Mouse (Mus musculus): ENCODE data around the gene Tmcc3.
A peak's percentile ranks its signal among the peaks of the same experiment; 100 is the strongest.

Gene Tmcc3

DNA sequence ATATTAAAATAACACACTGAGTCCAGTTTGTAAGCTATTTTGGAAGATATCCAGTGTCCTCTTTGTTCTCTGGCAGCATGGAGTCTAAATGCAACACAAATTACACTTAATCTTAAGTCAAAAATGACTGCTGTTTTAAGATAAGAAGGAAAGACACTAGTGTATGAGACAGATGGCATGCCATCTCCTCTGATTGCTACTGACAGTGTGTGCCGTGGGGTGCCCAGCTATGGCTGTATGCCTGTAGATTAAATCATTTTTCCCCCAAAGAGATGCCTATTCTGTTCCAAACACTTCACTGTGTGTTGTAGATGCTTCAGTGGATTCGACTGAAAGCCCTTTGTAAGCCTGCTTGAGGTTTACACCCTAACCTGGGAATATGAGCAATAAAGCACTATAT is 59.5 kb downstream of the Tmcc3 start:
- DNase-seq: peak; percentile 32

GRCm38 (mm10) chr10:94376941-94377340 is 65.2 kb downstream of the Tmcc3 start:
- no peak for DNase-seq

DNA sequence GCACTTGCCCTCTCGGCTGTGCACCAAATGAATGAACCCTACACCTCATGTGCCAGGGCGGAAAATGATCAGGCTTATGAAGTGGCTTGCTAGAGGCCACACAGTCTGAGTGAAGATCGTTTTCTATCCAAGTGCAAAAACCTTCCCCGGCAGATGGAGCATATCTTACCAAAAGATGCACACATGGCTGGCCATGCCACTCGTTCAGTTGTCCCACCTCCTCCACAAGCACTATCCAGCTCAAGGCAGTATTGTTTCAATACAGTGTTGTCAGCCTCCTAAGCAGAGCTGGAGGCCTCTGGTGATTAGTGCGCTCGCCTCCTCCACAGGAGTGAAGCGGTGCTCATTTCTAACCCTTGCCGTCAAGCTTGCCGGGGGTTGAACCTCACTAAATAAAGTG is 66.1 kb downstream of the Tmcc3 start:
- DNase-seq: peak; percentile 18

DNA sequence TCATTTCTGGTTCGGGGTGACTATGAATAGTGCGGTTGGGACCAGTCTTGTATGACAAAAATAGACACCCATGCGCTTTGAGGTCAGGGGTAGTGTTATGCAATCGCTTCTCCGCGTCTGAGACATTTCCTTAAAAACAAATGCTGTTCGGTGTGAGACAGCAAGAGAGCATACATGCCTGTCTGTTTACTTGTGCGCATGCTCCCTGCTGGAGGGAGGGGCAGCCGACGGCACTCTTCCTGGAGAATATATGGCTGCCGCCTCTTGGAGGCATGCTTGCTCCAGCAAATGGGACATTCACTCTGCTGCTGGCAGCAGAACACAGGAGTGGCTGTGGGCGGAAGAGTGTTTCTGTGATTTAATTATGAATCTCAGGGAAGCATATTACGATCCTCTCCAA is 66.6 kb downstream of the Tmcc3 start:
- peak; percentile 79 for DNase-seq

DNA sequence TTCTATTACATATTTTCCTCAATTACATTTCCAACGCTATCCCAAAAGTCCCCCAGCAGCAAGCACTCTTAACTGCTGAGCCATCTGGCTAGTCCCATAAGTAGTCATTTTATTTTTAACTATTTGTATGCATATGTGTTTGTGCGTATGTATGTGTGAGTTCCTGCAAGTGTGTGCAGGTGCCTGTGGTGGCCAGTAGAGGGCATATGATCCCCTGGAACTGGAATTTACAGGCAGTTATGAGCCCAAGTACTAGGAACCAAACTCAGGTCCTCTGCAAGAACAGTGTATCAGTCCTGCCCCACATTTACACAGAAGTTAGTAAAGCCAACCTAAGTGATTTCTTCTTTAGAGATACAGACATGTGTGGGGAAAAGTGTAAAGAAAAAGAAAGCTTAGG is 68.3 kb downstream of the Tmcc3 start:
- no peak for DNase-seq

GRCm38 (mm10) chr10:94380662-94381392 is 69.1 kb downstream of the Tmcc3 start:
- no peak for DNase-seq

DNA sequence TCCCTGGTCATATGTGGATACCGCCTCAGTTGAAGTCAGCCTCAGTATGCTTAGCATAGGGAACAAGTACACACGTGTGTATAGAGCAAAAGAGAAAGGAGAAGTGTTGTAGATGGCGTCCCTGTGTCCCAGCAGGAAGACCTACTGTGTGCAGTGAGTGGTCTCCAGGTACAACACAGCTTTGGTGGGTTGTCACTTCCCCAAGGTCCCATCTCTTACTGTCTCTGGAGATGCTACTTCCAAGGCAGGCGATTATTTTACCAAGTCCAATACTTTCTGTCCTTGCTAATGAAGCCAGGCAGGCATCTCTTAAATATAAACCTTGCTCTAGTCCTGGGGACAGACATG is 69.6 kb downstream of the Tmcc3 start:
- DNase-seq: no peak

DNA sequence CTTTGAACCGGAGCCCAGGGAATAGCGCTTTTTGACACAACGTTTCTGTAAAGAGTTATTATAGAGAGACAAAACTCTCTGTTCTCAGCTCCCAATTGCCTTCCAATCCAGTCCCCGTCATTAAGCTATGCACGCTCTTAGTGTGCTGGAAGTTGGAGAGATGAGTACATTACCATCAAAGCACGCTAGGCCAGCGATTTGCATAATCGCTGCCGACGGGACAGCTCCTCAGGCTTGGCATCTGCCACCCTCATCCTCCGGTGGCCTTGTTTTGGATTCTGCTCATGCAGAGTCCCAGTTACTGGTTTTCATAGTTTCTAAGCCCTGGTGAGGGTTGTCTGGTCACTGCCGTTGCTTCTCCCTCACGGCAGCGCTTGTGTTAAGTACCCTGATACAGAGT is 70.9 kb downstream of the Tmcc3 start:
- no peak for DNase-seq

- DNase-seq: no peak
Measured at GRCm38 (mm10) chr10:94383565-94383964, 71.8 kb downstream of the Tmcc3 start.

- no peak for DNase-seq
Measured at GRCm38 (mm10) chr10:94389219-94389618, 77.5 kb downstream of the Tmcc3 start.

DNA sequence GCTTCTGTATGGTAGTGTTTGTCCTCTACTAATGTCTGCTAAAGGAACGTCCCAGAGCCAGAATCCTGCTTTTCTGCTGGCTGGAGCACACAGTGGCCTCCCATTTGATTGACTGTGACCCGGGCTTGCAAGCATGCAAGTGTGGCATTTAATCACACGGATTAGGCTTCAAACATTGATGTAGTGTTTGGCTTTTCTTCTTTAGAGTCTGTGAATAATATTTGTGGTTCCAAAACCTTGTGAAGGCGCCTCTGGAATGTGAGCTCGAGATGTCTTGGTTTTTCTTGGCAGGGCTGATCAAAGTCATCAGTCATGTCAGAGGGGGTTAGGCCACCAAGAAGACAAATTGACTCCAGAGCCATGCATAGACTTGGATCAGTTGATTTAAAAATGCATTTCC is 79.3 kb downstream of the Tmcc3 start:
- no peak for DNase-seq

GRCm38 (mm10) chr10:94394286-94394685 is 82.5 kb downstream of the Tmcc3 start:
- DNase-seq: no peak

- no peak for DNase-seq
Measured at GRCm38 (mm10) chr10:94397833-94398596, 86.3 kb downstream of the Tmcc3 start.

DNA sequence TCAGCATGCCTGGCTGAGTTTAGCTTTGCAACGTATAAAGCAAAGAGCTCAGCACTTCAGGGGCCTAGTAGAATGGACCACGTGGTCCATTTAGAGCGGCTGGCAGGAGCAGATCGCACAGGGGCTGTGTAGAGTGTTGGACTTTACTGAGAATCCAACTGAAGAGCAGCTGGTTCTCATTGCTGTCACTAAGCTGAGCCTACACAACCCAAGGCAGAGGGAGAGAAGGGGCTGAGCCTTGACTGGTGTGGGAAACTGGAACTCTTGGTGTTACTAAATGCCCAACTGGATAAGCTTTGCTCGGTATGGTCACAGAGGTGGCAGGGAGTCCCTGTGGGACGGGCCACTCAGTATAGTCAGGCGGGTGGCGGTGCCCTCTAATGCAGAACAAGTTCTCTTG is 89.1 kb downstream of the Tmcc3 start:
- DNase-seq: no peak

GRCm38 (mm10) chr10:94405456-94405855 is 93.7 kb downstream of the Tmcc3 start:
- no peak for DNase-seq

DNA sequence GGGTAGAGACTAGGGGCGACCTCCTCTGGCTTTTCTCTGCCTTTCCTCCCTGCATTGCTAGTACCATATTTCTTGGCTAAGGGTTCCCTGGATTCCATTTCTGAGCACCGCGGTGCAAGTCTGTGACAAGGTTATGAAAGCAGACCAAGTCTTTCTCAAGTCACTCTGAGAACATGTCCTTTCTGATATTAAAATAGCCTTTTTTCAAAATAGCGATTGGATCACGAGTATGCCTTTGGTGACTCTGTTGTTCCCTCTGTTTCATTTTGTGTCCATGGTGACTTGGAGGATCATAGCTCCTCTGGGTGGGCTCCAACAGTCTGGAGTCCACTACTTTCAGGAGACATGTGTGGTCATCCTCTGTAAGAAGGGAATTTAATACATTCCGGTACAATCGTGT is 95.1 kb downstream of the Tmcc3 start:
- DNase-seq: no peak

GRCm38 (mm10) chr10:94408356-94409146 is 96.8 kb downstream of the Tmcc3 start:
- peak; percentile 66 for DNase-seq

DNA sequence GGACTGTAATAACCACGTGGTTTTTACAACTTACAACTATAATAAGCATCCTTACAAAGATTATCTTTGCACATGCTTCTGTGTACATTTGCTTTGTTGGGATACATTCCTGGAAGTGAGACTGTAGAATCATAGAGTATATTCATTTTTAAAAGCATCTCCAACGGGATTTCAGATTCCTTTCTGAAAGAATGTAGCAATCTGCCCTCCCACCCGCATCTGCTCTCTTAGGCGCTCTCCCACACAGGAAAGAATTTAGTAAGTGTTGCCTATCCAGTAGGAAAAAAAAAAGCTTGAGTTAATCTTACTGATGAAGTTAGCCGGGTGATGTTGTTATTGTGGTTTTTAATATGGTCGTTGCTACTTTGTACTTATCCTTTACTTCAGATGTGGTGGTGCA is 97.9 kb downstream of the Tmcc3 start:
- DNase-seq: no peak

DNA sequence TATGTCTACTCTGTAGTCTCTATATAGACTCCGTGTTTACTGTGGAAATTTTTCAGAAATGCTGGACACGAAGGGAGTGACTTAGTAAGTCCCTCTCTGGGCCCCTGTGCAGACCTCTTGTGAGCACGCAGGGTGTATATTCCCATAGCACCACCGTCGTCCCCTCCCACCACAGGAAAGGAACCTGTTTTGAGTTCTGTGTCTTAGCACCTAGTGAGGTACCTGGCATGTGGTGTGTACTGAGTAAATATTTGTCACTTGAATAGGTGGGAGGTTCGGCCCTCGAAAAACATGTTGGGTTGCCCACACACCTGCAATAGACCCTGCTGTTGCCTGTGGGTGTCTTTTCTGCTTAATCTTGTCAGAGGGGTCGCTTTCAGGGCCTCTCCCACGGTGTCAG is 99.8 kb downstream of the Tmcc3 start:
- DNase-seq: no peak

- DNase-seq: no peak
Measured at GRCm38 (mm10) chr10:94413770-94414651, 102.3 kb downstream of the Tmcc3 start.

- DNase-seq: no peak
Measured at GRCm38 (mm10) chr10:94415950-94416844, 104.4 kb downstream of the Tmcc3 start.

GRCm38 (mm10) chr10:94417643-94418042 is 105.9 kb downstream of the Tmcc3 start:
- DNase-seq: no peak

Data from cerebellum, adult 11 months (tissue).